Mouse (Mus musculus) cortical plate, adult 2 months (tissue): ENCODE results near the gene Erg28.

Experiments
- CTCF ChIP-seq: fragments of 200-500 bp; IDR thresholded peaks from 2 replicates; pipeline ENCODE4 v1.5.1; 2011; ENCODE audit warnings: mild to moderate bottlenecking, control low read depth, low read length; ENCODE audit not compliant: insufficient read depth; ENCODE audit errors: extremely low read depth
- POLR2A ChIP-seq: fragments of 200-500 bp; IDR thresholded peaks from 2 replicates; pipeline ENCODE4 v1.6.1; 2011; ENCODE audit warnings: mild to moderate bottlenecking, low read length, control low read depth; ENCODE audit not compliant: insufficient read depth; ENCODE audit errors: extremely low read depth

- peak; percentile 72 for TF ChIP-seq CTCF
- TF ChIP-seq POLR2A = no peak
These were observed 24.0 kb upstream of the Erg28 start for GRCm38 (mm10) chr12:85848164-85848958.
